Mouse (Mus musculus) olfactory bulb, adult 2 months (tissue): ENCODE data around the gene Sec61g.

ENCODE experiments used
- CTCF ChIP-seq: fragments of 200-500 bp; IDR thresholded peaks from 2 replicates; pipeline ENCODE4 v1.5.1; 2012; ENCODE audit warnings: low read depth, mild to moderate bottlenecking, low read length, moderate library complexity; ENCODE audit not compliant: insufficient read depth
- POLR2A ChIP-seq: fragments of 200-500 bp; IDR thresholded peaks from 2 replicates; pipeline ENCODE4 v1.6.1; 2012; ENCODE audit warnings: mild to moderate bottlenecking, low read depth, low read length, moderate library complexity; ENCODE audit not compliant: insufficient read depth

DNA sequence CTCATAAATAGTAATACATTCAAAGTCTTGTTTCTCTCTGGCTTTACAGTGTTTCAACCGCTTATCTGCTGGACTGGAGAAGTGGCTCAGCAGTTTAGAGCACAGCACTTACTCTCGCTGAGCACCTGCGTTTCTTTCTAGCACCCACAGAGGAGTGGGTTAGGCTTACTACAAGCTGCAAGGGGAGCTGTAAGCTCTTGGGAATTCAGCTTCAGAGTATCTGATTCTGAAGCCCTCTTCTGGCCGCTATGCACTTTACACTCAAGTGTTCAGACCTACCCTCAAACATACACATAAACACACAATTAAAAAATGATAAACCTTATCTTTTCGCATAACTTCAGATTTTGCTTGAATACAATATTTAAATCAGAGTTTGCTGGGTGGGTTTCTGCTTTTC, 24.6 kb upstream of the Sec61g start:
- TF ChIP-seq CTCF, result no peak
- TF ChIP-seq POLR2A, result no peak
